Mouse (Mus musculus): Measurements from ENCODE around the gene Gm15217. TPM values are rescaled to one million over a fixed set of nuclear protein-coding genes. Genes with fewer than 3 reads are reported as not detected.

Gm15217 gene
- not detected in 2 replicates for polyA plus RNA-seq (2015; fragmentation: Nextera tagmentation; extraction: Ambion mirVana)

- no peaks in the 10 kb centered on the region for H3K36me3 ChIP-seq
- 90% methylated on average over 12 of the region's 12 CpGs for WGBS
- H3K9ac ChIP-seq (replicated peaks), result 0 out of 2 replicates have a peak within 1 kb of the TSS, but pooled peaks have one; percentile 20
- ATAC-seq (ENCODE audit: low FRiP score), result no peak
- peak within 1 kb of the TSS; percentile 31 for H3K4me3 ChIP-seq (replicated peaks)
- peaks cover 14% of the 10 kb centered on the region for H3K4me1 ChIP-seq
- peaks cover 44% of the 10 kb centered on the region for H3K27me3 ChIP-seq (replicated peaks)
- no peaks in the 10 kb centered on the region for H3K9me3 ChIP-seq (replicated peaks)
- peak within 1 kb of the TSS; percentile 66 for H3K4me2 ChIP-seq
- no peak within 1 kb of the TSS for H3K27ac ChIP-seq (replicated peaks)
Measured at GRCm38 (mm10) chr14:46379285-46379684, at the start of gene Gm15217. Gm15217 (plus strand) TSS chr14:46379414.

GRCm38 (mm10) chr14:46333421-46334237 is 45.6 kb upstream of the Gm15217 start:
- no peaks in the 10 kb centered on the region for H3K9me3 ChIP-seq (replicated peaks)
- WGBS, result 83% methylated on average over 8 of the region's 8 CpGs
- ATAC-seq (ENCODE audit: low FRiP score), result no peak
- no peak overlapping the region for H3K9ac ChIP-seq (replicated peaks)
- H3K4me1 ChIP-seq, result no peaks in the 10 kb centered on the region
- no peaks in the 10 kb centered on the region for H3K27me3 ChIP-seq (replicated peaks)
- no peak overlapping the region for H3K4me3 ChIP-seq (replicated peaks)
- H3K27ac ChIP-seq (replicated peaks), result no peak overlapping the region
- H3K36me3 ChIP-seq, result no peaks in the 10 kb centered on the region
- H3K4me2 ChIP-seq, result no peak overlapping the region

GRCm38 (mm10) chr14:46338801-46339200 is 40.4 kb upstream of the Gm15217 start:
- H3K27ac ChIP-seq (replicated peaks), result no peak overlapping the region
- H3K4me1 ChIP-seq, result no peaks in the 10 kb centered on the region
- H3K9me3 ChIP-seq (replicated peaks), result no peaks in the 10 kb centered on the region
- 87% methylated on average over 11 of the region's 11 CpGs for WGBS
- H3K36me3 ChIP-seq, result no peaks in the 10 kb centered on the region
- no peak for ATAC-seq (ENCODE audit: low FRiP score)
- H3K9ac ChIP-seq (replicated peaks), result no peak overlapping the region
- no peaks in the 10 kb centered on the region for H3K27me3 ChIP-seq (replicated peaks)
- H3K4me3 ChIP-seq (replicated peaks), result no peak overlapping the region
- H3K4me2 ChIP-seq, result no peak overlapping the region

- Histone ChIP-seq H3K36me3 (no peaks in the 10 kb centered on the region), H3K4me1 (no peaks in the 10 kb centered on the region), H3K9ac (replicated peaks) (no peak overlapping the region), H3K4me2 (no peak overlapping the region), H3K4me3 (replicated peaks) (no peak overlapping the region), H3K27ac (replicated peaks) (no peak overlapping the region), H3K27me3 (replicated peaks) (no peaks in the 10 kb centered on the region), H3K9me3 (replicated peaks) (no peaks in the 10 kb centered on the region)
- no peak for ATAC-seq (ENCODE audit: low FRiP score)
Measured at GRCm38 (mm10) chr14:46344750-46345149, 34.5 kb upstream of the Gm15217 start.

GRCm38 (mm10) chr14:46357286-46357685 is 21.9 kb upstream of the Gm15217 start:
- 81% methylated on average over 7 of the region's 7 CpGs for WGBS
- no peak overlapping the region for H3K4me2 ChIP-seq
- H3K9ac ChIP-seq (replicated peaks), result no peak overlapping the region
- H3K9me3 ChIP-seq (replicated peaks), result no peaks in the 10 kb centered on the region
- H3K4me1 ChIP-seq, result no peaks in the 10 kb centered on the region
- no peaks in the 10 kb centered on the region for H3K36me3 ChIP-seq
- ATAC-seq (ENCODE audit: low FRiP score), result no peak
- H3K4me3 ChIP-seq (replicated peaks), result no peak overlapping the region
- H3K27ac ChIP-seq (replicated peaks), result no peak overlapping the region
- no peaks in the 10 kb centered on the region for H3K27me3 ChIP-seq (replicated peaks)

GRCm38 (mm10) chr14:46357696-46358095 is 21.5 kb upstream of the Gm15217 start:
- H3K36me3 ChIP-seq, result no peaks in the 10 kb centered on the region
- no peaks in the 10 kb centered on the region for H3K27me3 ChIP-seq (replicated peaks)
- H3K4me2 ChIP-seq, result no peak overlapping the region
- 78% methylated on average over 8 of the region's 8 CpGs for WGBS
- no peak overlapping the region for H3K4me3 ChIP-seq (replicated peaks)
- no peak for ATAC-seq (ENCODE audit: low FRiP score)
- H3K9me3 ChIP-seq (replicated peaks), result no peaks in the 10 kb centered on the region
- no peak overlapping the region for H3K9ac ChIP-seq (replicated peaks)
- H3K27ac ChIP-seq (replicated peaks), result no peak overlapping the region
- no peaks in the 10 kb centered on the region for H3K4me1 ChIP-seq

GRCm38 (mm10) chr14:46363209-46363608 is 16.0 kb upstream of the Gm15217 start:
- no peaks in the 10 kb centered on the region for H3K36me3 ChIP-seq
- H3K4me2 ChIP-seq, result no peak overlapping the region
- ATAC-seq (ENCODE audit: low FRiP score), result no peak
- H3K4me1 ChIP-seq, result no peaks in the 10 kb centered on the region
- no peak overlapping the region for H3K9ac ChIP-seq (replicated peaks)
- no peaks in the 10 kb centered on the region for H3K9me3 ChIP-seq (replicated peaks)
- H3K27me3 ChIP-seq (replicated peaks), result no peaks in the 10 kb centered on the region
- H3K4me3 ChIP-seq (replicated peaks), result no peak overlapping the region
- 45% methylated on average over 10 of the region's 10 CpGs for WGBS
- no peak overlapping the region for H3K27ac ChIP-seq (replicated peaks)

- Histone ChIP-seq H3K4me3 (replicated peaks) (no peak overlapping the region), H3K36me3 (no peaks in the 10 kb centered on the region), H3K9me3 (replicated peaks) (no peaks in the 10 kb centered on the region), H3K9ac (replicated peaks) (no peak overlapping the region), H3K4me1 (no peaks in the 10 kb centered on the region), H3K27ac (replicated peaks) (no peak overlapping the region), H3K4me2 (no peak overlapping the region), H3K27me3 (replicated peaks) (no peaks in the 10 kb centered on the region)
- WGBS, result 35% methylated on average over 9 of the region's 9 CpGs
- ATAC-seq (ENCODE audit: low FRiP score), result no peak
Measured at GRCm38 (mm10) chr14:46372452-46372851, 6.8 kb upstream of the Gm15217 start.

GRCm38 (mm10) chr14:46375796-46376195 is 3.4 kb upstream of the Gm15217 start:
- Histone ChIP-seq H3K9me3 (replicated peaks) (no peaks in the 10 kb centered on the region), H3K27ac (replicated peaks) (no peak overlapping the region), H3K36me3 (no peaks in the 10 kb centered on the region), H3K4me2 (no peak overlapping the region), H3K9ac (replicated peaks) (no peak overlapping the region), H3K4me3 (replicated peaks) (no peak overlapping the region), H3K27me3 (replicated peaks) (peaks cover 16% of the 10 kb centered on the region), H3K4me1 (peaks cover 8% of the 10 kb centered on the region)
- ATAC-seq (ENCODE audit: low FRiP score), result no peak
- 89% methylated on average over 5 of the region's 5 CpGs for WGBS

- peaks cover 16% of the 10 kb centered on the region for H3K4me1 ChIP-seq
- peaks cover 52% of the 10 kb centered on the region for H3K27me3 ChIP-seq (replicated peaks)
- H3K27ac ChIP-seq (replicated peaks), result no peak overlapping the region
- H3K4me2 ChIP-seq, result peak overlapping the region; percentile 66
- H3K9me3 ChIP-seq (replicated peaks), result no peaks in the 10 kb centered on the region
- H3K36me3 ChIP-seq, result no peaks in the 10 kb centered on the region
- whole genome bisulfite sequencing, result 6% methylated on average over 31 of the region's 31 CpGs
- H3K9ac ChIP-seq (replicated peaks), result 0 out of 2 replicates have a peak overlapping the region, but pooled peaks have one; percentile 20
- ATAC-seq (ENCODE audit: low FRiP score), result peak; percentile 55; the same call in 1 of the 2 replicates
- peak overlapping the region; percentile 31 for H3K4me3 ChIP-seq (replicated peaks)
Measured at GRCm38 (mm10) chr14:46380286-46380721, 1.1 kb downstream of the Gm15217 start.

GRCm38 (mm10) chr14:46381457-46381856 is 2.2 kb downstream of the Gm15217 start:
- Histone ChIP-seq H3K4me2 (no peak overlapping the region), H3K27ac (replicated peaks) (no peak overlapping the region), H3K4me1 (peaks cover 27% of the 10 kb centered on the region), H3K27me3 (replicated peaks) (peaks cover 56% of the 10 kb centered on the region), H3K9me3 (replicated peaks) (no peaks in the 10 kb centered on the region), H3K9ac (replicated peaks) (no peak overlapping the region), H3K4me3 (replicated peaks) (no peak overlapping the region), H3K36me3 (no peaks in the 10 kb centered on the region)
- WGBS, result 43% methylated on average over 6 of the region's 6 CpGs
- ATAC-seq (ENCODE audit: low FRiP score), result no peak

GRCm38 (mm10) chr14:46384946-46385691 is 5.9 kb downstream of the Gm15217 start:
- WGBS, result 12% methylated on average over 14 of the region's 14 CpGs
- Histone ChIP-seq H3K36me3 (no peaks in the 10 kb centered on the region), H3K4me2 (peak overlapping the region; percentile 93), H3K4me1 (peaks cover 61% of the 10 kb centered on the region), H3K4me3 (replicated peaks) (peak overlapping the region; percentile 56), H3K27ac (replicated peaks) (no peak overlapping the region), H3K9ac (replicated peaks) (0 out of 2 replicates have a peak overlapping the region, but pooled peaks have one; percentile 3), H3K9me3 (replicated peaks) (no peaks in the 10 kb centered on the region), H3K27me3 (replicated peaks) (peaks cover 69% of the 10 kb centered on the region)
- no peak for ATAC-seq (ENCODE audit: low FRiP score)
